Mouse (Mus musculus) C3H10T1/2 (cell line): ENCODE results near the gene Tmem143. TPM values are rescaled to one million over a fixed set of nuclear protein-coding genes. Genes with fewer than 3 reads are reported as not detected.

Experiments
- polyA plus RNA-seq, 2 experiments: library from polyadenylated mRNA; unstranded; fragments of >200 nt; fragmentation: generic; extraction: Trizol; gene quantifications; one replicate each; pipeline ENCODE4 v1.2.1; 2012; ENCODE audit warnings: missing spikeins in 2 of 2

Tmem143 gene
- 10 to 100 TPM in 1 of 2 experiments, 1 to 10 TPM in 1; 6.6 to 20.6 TPM for polyA plus RNA-seq

GRCm38 (mm10) chr7:45896517-45897257 lies at the start of gene Tmem143, which contains the start of gene Syngr4:
Gene Tmem143 (plus strand): TSS chr7:45896941.
Gene Syngr4 (minus strand): TSS chr7:45896714.

GRCm38 (mm10) chr7:45872624-45873023 lies 24.1 kb upstream of the Tmem143 start, which contains the start of gene Kdelr1:
Gene Kdelr1 (plus strand): TSS chr7:45872772.

GRCm38 (mm10) chr7:45878278-45878677 lies 18.5 kb upstream of the Tmem143 start, which contains the start of gene Grin2d:
Gene Grin2d (minus strand): TSS chr7:45878378.

GRCm38 (mm10) chr7:45921242-45921621 lies 24.5 kb downstream of the Tmem143 start, which contains the start of gene Emp3:
Gene Emp3 (minus strand): TSS chr7:45921404.

GRCm38 (mm10) chr7:45923762-45924428 lies 27.2 kb downstream of the Tmem143 start, which contains the start of gene Ccdc114:
Gene Ccdc114 (plus strand): TSS chr7:45924072.

Other genes with a start within 250 kb of the Tmem143 start
- under 1 TPM in 1 of 2 experiments, not detected in 1; 0.06 TPM for gene Fut2, start 230.5 kb upstream of the Tmem143 start, polyA plus RNA-seq
- 1 to 10 TPM in 1 of 2 experiments, under 1 TPM in 1; 0.04 to 3.3 TPM for gene Ntn5, start 212.9 kb upstream of the Tmem143 start, polyA plus RNA-seq
- 1 to 10 TPM in 1 of 2 experiments, under 1 TPM in 1; 0.42 to 1.3 TPM for gene Sec1, start 202.5 kb upstream of the Tmem143 start, polyA plus RNA-seq
- gene Car11, start 197.1 kb upstream of the Tmem143 start, polyA plus RNA-seq, result 10 to 100 TPM in 1 of 2 experiments, under 1 TPM in 1; 0.81 to 21.1 TPM
- 10 to 100 TPM; 13.0 to 47.5 TPM for gene Dbp, start 191.9 kb upstream of the Tmem143 start, polyA plus RNA-seq
- gene Rpl18, start 181.5 kb upstream of the Tmem143 start, polyA plus RNA-seq, result 1,000 to 10,000 TPM; 3,564 to 8,503 TPM
- 10 to 100 TPM; 13.6 to 20.8 TPM for gene Sphk2, start 178.9 kb upstream of the Tmem143 start, polyA plus RNA-seq
- under 1 TPM; 0.05 to 0.09 TPM for gene Fam83e, start 175.7 kb upstream of the Tmem143 start, polyA plus RNA-seq
- gene Spaca4, start 171.1 kb upstream of the Tmem143 start, polyA plus RNA-seq, result under 1 TPM in 1 of 2 experiments, not detected in 1; 0.12 TPM
- under 1 TPM; 0.12 to 0.25 TPM for gene Lmtk3, start 113.2 kb upstream of the Tmem143 start, polyA plus RNA-seq
- under 1 TPM; 0.11 to 0.41 TPM for gene Sult2b1, start 112.3 kb upstream of the Tmem143 start, polyA plus RNA-seq
- 100 to 1,000 TPM; 107 to 115 TPM for gene Cyth2, start 82.4 kb upstream of the Tmem143 start, polyA plus RNA-seq
- gene Kcnj14, start 72.2 kb upstream of the Tmem143 start, polyA plus RNA-seq, result under 1 TPM; 0.09 to 0.12 TPM
- gene Grwd1, start 66.0 kb upstream of the Tmem143 start, polyA plus RNA-seq, result 10 to 100 TPM; 21.2 to 84.5 TPM
- 100 to 1,000 TPM; 128 to 197 TPM for gene Kdelr1, start 24.2 kb upstream of the Tmem143 start, polyA plus RNA-seq
- gene Grin2d, start 18.6 kb upstream of the Tmem143 start, polyA plus RNA-seq, result 1 to 10 TPM in 1 of 2 experiments, under 1 TPM in 1; 0.42 to 2.0 TPM
- 1 to 10 TPM in 1 of 2 experiments, under 1 TPM in 1; 0.63 to 2.8 TPM for gene Syngr4, start 227 bp upstream of the Tmem143 start, polyA plus RNA-seq
- gene Emp3, start 24.5 kb downstream of the Tmem143 start, polyA plus RNA-seq, result 1,000 to 10,000 TPM in 1 of 2 experiments, 100 to 1,000 TPM in 1; 899 to 1,094 TPM
- gene Ccdc114, start 27.1 kb downstream of the Tmem143 start, polyA plus RNA-seq, result under 1 TPM; 0.41 to 0.73 TPM
- under 1 TPM in 1 of 2 experiments, not detected in 1; 0.01 TPM for gene Abcc6, start 133.4 kb downstream of the Tmem143 start, polyA plus RNA-seq
- gene Nomo1, start 136.8 kb downstream of the Tmem143 start, polyA plus RNA-seq, result 10 to 100 TPM; 22.3 to 32.0 TPM
- not detected for gene Kcnj11, start 203.8 kb downstream of the Tmem143 start, polyA plus RNA-seq